Mouse (Mus musculus) lung, adult 2 months (tissue): Measurements from ENCODE around the gene Slc38a3.

Source experiments
- CTCF ChIP-seq: fragments of 200-500 bp; IDR thresholded peaks from 2 replicates; pipeline ENCODE4 v1.5.1; 2011; ENCODE audit warnings: mild to moderate bottlenecking, low read length, control low read depth; ENCODE audit not compliant: insufficient read depth
- POLR2A ChIP-seq: fragments of 200-500 bp; IDR thresholded peaks from 2 replicates; pipeline ENCODE4 v1.6.1; 2011; ENCODE audit warnings: low read depth, mild to moderate bottlenecking, control low read depth, low read length, borderline replicate concordance; ENCODE audit errors: extremely low read depth

GRCm38 (mm10) chr9:107707701-107708438, 38.5 kb upstream of the Slc38a3 start:
- TF ChIP-seq CTCF (no peak), POLR2A (no peak)
